Mouse (Mus musculus) G1E (cell line): ENCODE data around the gene Aoc2.

Source experiments
- CTCF ChIP-seq: IDR thresholded peaks from 2 replicates; pipeline ENCODE4 v1.5.1; 2012; ENCODE audit warnings: low read depth, low read length, inconsistent platforms, mixed read lengths
- GATA1 ChIP-seq: IDR thresholded peaks from 2 replicates; pipeline ENCODE4 v1.6.1; 2012; ENCODE audit warnings: borderline replicate concordance, low read length, inconsistent platforms, mixed read lengths
- GATA2 ChIP-seq: IDR thresholded peaks from 2 replicates; pipeline ENCODE4 v1.6.1; 2012; ENCODE audit warnings: low read depth, low read length, inconsistent platforms, borderline replicate concordance
- POLR2AphosphoS5 ChIP-seq: IDR thresholded peaks from 2 replicates; pipeline ENCODE4 v1.6.1; 2012; ENCODE audit warnings: low read depth, low read length, inconsistent platforms; ENCODE audit not compliant: insufficient replicate concordance
- TAL1 ChIP-seq: conservative IDR thresholded peaks from 2 replicates; pipeline ENCODE4 v1.6.1; 2012; ENCODE audit warnings: low read depth, low read length, inconsistent platforms, mixed read lengths

DNA sequence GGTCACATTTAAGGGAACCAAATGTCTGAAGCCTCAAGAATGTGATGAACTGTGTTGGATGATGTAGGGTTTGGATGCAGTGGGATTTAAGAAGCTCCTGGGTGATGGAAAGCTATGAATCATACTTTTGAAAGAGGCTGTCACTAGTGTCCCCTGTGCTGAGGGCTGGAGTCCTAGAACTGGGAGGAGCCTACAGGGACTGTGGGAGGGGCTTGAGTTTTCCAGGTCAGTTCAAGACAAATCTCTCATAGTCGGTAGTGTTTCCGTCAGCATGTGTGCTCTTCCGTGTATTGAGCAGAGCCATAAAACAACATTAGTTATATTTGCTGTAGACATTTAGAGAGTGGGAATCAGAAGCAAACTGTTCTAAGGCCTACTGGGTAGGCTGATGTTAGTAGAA lies 2.4 kb downstream of the Aoc2 start:
- TF ChIP-seq CTCF, result no peak
- no peak for TF ChIP-seq GATA1
- no peak for TF ChIP-seq TAL1
- TF ChIP-seq GATA2, result no peak
- TF ChIP-seq POLR2AphosphoS5, result no peak
